Mouse (Mus musculus): Measurements from ENCODE around the gene 1190007I07Rik. TPM values are rescaled to one million over a fixed set of nuclear protein-coding genes. Genes with fewer than 3 reads are reported as not detected.

The 1190007I07Rik gene
- polyA plus RNA-seq, 1 experiment from 2014 or later: 38.7 TPM

DNA sequence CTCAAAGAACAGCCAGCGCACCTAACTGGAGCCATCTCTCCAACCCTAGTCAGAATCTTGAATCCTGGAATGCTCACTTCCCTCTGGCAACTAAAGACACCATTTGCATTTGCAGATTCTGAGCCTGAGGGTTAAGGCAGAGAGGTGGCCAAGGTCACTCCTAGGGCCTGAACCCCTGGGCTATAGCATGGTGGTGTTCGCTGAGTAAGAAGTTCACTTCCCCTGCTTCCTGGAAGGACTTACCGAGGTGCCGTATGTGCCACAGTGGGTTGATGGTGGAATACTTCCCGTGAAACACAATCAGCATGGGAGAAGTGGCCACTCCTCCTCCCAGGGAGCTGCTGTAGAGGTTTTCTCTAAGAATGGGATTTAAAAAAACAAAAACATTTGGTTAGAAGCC is 29.6 kb upstream of the 1190007I07Rik start:
- ATAC-seq (replicated peaks; ENCODE audit: low FRiP score): no peak
- H3K4me3 ChIP-seq (ENCODE audit: low read depth, low read length): no peak overlapping the region
- H3K27ac ChIP-seq (ENCODE audit: low read depth, low read length): no peak overlapping the region
- H3K9ac ChIP-seq (ENCODE audit: low read length): no peak overlapping the region
- H3K27me3 ChIP-seq (ENCODE audit: control insufficient read depth, insufficient read depth, low read length): no peaks in the 10 kb centered on the region
- H3K4me1 ChIP-seq (replicated peaks; ENCODE audit: control insufficient read depth, insufficient read depth, low read length): no peaks in the 10 kb centered on the region
- no peak for DNase-seq (ENCODE audit: low spot score)
- 80% methylated on average over 5 of the region's 5 CpGs for WGBS
- no peaks in the 10 kb centered on the region for H3K36me3 ChIP-seq (ENCODE audit: control insufficient read depth, insufficient read depth, low read length)
- no peak overlapping the region for H3K4me2 ChIP-seq (ENCODE audit: low read depth, low read length, severe bottlenecking)
- no peaks in the 10 kb centered on the region for H3K9me3 ChIP-seq (ENCODE audit: control insufficient read depth, low read length)

DNA sequence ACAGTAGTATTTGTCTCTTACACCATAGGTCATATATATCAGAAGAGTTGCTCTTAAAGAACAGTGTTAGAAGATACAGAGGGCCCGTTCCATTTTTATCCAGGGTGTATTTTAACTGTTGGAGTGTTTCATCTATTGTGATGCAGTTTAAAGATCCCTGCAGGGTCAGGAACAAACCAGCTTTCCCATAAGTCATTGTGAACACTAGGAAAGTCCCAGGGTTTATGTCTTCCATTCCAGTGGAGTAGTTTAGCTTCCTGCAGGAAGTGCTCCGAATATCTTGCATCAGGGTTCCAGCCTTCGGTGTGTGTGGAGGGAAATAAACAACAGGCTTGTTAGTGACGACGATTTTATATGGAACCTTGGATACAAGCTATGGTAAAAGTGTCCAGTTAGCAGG is 28.2 kb upstream of the 1190007I07Rik start:
- no peak for DNase-seq (ENCODE audit: low spot score)
- 91% methylated on average over 5 of the region's 5 CpGs for WGBS
- H3K9ac ChIP-seq (ENCODE audit: low read length): no peak overlapping the region
- H3K27ac ChIP-seq (ENCODE audit: low read depth, low read length): no peak overlapping the region
- H3K9me3 ChIP-seq (ENCODE audit: control insufficient read depth, low read length): no peaks in the 10 kb centered on the region
- no peaks in the 10 kb centered on the region for H3K4me1 ChIP-seq (replicated peaks; ENCODE audit: control insufficient read depth, insufficient read depth, low read length)
- no peak overlapping the region for H3K4me3 ChIP-seq (ENCODE audit: low read depth, low read length)
- H3K4me2 ChIP-seq (ENCODE audit: low read depth, low read length, severe bottlenecking): no peak overlapping the region
- no peak for ATAC-seq (replicated peaks; ENCODE audit: low FRiP score)
- no peaks in the 10 kb centered on the region; the same call in 1 of the 2 replicates for H3K36me3 ChIP-seq (ENCODE audit: control insufficient read depth, insufficient read depth, low read length)
- no peaks in the 10 kb centered on the region for H3K27me3 ChIP-seq (ENCODE audit: control insufficient read depth, insufficient read depth, low read length)

DNA sequence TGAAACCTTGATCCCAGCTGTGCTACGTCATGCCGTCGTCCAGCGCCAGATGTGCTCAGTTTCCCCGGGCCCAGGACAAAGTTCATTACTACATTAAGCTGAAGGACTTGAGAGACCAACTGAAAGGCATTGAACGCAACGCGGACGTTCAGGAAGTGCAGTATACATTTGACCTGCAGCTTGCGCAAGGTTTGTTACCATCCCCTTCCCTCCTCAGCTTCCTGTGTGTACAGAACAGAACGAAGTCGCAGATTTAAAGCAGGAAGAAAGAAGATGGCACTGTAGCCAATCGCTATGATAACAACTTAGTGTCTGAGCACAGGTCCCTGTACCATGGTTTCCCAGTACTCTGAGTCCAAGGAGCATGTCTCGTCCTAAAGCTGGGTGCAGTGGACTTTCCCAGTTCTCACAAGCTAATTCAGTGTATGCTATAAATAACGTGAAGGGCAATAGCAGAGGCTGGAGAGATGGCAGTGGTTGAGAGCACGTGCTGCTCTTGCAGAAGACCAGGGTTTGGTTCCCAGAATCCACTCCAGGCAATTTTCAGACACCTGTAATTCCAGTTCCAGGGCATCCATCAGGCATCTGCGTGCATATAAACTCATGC is 24.3 kb upstream of the 1190007I07Rik start:
- H3K27me3 ChIP-seq (ENCODE audit: control insufficient read depth, insufficient read depth, low read length): no peaks in the 10 kb centered on the region
- no peak overlapping the region for H3K4me3 ChIP-seq (ENCODE audit: low read depth, low read length)
- no peaks in the 10 kb centered on the region for H3K9me3 ChIP-seq (ENCODE audit: control insufficient read depth, low read length)
- H3K27ac ChIP-seq (ENCODE audit: low read depth, low read length): no peak overlapping the region
- no peak overlapping the region for H3K9ac ChIP-seq (ENCODE audit: low read length)
- H3K4me1 ChIP-seq (replicated peaks; ENCODE audit: control insufficient read depth, insufficient read depth, low read length): no peaks in the 10 kb centered on the region
- no peak for DNase-seq (ENCODE audit: low spot score)
- no peak for ATAC-seq (replicated peaks; ENCODE audit: low FRiP score)
- peaks cover 4% of the 10 kb centered on the region; the same call in 1 of the 2 replicates for H3K36me3 ChIP-seq (ENCODE audit: control insufficient read depth, insufficient read depth, low read length)
- WGBS: 92% methylated on average over 17 of the region's 17 CpGs
- H3K4me2 ChIP-seq (ENCODE audit: low read depth, low read length, severe bottlenecking): no peak overlapping the region

GRCm38 (mm10) chr10:82646083-82646482 is 23.1 kb upstream of the 1190007I07Rik start:
- ATAC-seq (replicated peaks; ENCODE audit: low FRiP score) (no peak), DNase-seq (ENCODE audit: low spot score) (no peak)
- H3K4me1 ChIP-seq (replicated peaks; ENCODE audit: control insufficient read depth, insufficient read depth, low read length): no peaks in the 10 kb centered on the region
- H3K4me3 ChIP-seq (ENCODE audit: low read depth, low read length): no peak overlapping the region
- no peaks in the 10 kb centered on the region for H3K9me3 ChIP-seq (ENCODE audit: control insufficient read depth, low read length)
- H3K36me3 ChIP-seq (ENCODE audit: control insufficient read depth, insufficient read depth, low read length): peaks cover 8% of the 10 kb centered on the region; the same call in 1 of the 2 replicates
- H3K27ac ChIP-seq (ENCODE audit: low read depth, low read length): no peak overlapping the region
- H3K4me2 ChIP-seq (ENCODE audit: low read depth, low read length, severe bottlenecking): no peak overlapping the region
- WGBS: 94% methylated on average over 8 of the region's 8 CpGs
- no peaks in the 10 kb centered on the region for H3K27me3 ChIP-seq (ENCODE audit: control insufficient read depth, insufficient read depth, low read length)
- no peak overlapping the region for H3K9ac ChIP-seq (ENCODE audit: low read length)

DNA sequence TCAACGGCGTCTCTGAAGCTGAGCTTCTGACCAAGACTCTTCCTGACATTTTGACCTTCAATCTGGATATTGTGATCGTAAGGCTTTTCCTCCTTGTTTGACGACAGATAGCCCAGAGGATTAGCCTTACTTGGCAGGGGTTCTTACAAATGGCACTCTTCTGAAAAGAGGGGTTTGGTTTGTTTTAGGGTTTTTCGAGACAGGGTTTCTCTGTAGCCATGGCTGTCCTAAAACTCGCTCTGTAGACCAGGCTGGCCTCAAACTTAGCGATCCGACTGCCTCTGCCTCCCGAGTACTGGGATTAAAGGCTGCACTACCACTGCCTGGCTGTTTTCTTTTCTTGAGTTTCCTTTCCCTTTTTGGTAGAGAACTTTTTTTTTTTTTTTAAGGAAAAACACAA is 18.5 kb upstream of the 1190007I07Rik start:
- Histone ChIP-seq H3K4me3 (ENCODE audit: low read depth, low read length) (no peak overlapping the region), H3K4me2 (ENCODE audit: low read depth, low read length, severe bottlenecking) (no peak overlapping the region), H3K9ac (ENCODE audit: low read length) (no peak overlapping the region), H3K27ac (ENCODE audit: low read depth, low read length) (no peak overlapping the region), H3K36me3 (ENCODE audit: control insufficient read depth, insufficient read depth, low read length) (peaks cover 21% of the 10 kb centered on the region), H3K9me3 (ENCODE audit: control insufficient read depth, low read length) (no peaks in the 10 kb centered on the region), H3K27me3 (ENCODE audit: control insufficient read depth, insufficient read depth, low read length) (no peaks in the 10 kb centered on the region), H3K4me1 (replicated peaks; ENCODE audit: control insufficient read depth, insufficient read depth, low read length) (no peaks in the 10 kb centered on the region)
- DNase-seq (ENCODE audit: low spot score) (no peak), ATAC-seq (replicated peaks; ENCODE audit: low FRiP score) (no peak)
- 85% methylated on average over 9 of the region's 9 CpGs for whole genome bisulfite sequencing

DNA sequence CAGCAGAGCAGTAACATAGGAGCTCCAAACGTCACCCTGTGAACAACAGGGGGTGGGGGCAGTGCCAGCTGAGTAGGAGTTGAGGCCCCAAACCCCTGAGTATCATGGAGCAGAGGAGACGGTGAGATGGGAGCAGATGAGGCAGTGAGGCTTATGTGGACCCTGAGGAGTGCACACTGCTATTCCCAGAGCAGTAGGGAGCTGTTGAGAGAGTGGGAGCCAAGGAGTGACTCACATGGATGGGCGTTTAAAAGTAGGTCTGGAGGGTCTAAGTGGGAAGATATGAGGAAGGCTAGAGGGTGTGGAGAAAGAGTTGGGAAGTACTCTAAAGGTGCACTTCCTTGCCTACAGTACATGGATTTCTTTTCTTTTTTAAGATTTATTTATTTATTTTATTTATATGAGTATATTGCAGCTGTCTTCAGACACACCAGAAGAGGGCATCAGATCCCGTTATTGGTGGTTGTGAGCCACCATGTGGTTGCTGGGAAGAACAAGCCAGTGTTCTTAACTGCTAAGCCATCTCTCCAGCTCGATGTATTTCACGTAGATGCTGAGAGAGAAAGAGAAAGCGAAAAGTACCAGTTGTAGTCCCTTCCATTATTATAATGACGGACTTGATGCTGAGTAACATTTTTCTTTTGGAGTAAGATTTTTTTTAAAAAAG is 16.1 kb upstream of the 1190007I07Rik start:
- WGBS: 95% methylated on average over 8 of the region's 8 CpGs
- H3K9me3 ChIP-seq (ENCODE audit: control insufficient read depth, low read length): no peaks in the 10 kb centered on the region
- peaks cover 21% of the 10 kb centered on the region for H3K36me3 ChIP-seq (ENCODE audit: control insufficient read depth, insufficient read depth, low read length)

DNA sequence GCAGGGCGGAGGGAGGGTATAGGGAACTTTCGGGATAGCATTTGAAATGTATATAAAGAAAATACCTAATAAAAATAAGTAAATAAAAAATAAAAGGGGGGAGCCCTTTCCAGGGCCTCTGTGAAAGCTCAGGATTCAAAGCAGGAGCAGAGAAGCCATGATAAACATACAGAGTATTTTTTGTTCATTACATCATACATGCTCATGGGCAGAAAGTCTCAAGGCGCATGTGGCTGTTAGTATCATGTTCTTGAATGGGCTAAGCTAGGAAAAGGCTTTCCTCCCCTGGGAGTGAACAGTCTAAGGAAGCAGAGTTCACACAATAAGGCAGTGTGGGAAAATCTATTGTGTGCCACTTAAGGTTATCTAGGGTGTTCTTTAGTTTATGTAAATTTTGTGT is 13.3 kb upstream of the 1190007I07Rik start:
- H3K27me3 ChIP-seq (ENCODE audit: control insufficient read depth, insufficient read depth, low read length): no peaks in the 10 kb centered on the region
- peaks cover 18% of the 10 kb centered on the region for H3K36me3 ChIP-seq (ENCODE audit: control insufficient read depth, insufficient read depth, low read length)
- H3K4me2 ChIP-seq (ENCODE audit: low read depth, low read length, severe bottlenecking): no peak overlapping the region
- DNase-seq (ENCODE audit: low spot score): no peak
- 97% methylated on average over 3 of the region's 3 CpGs for WGBS
- H3K27ac ChIP-seq (ENCODE audit: low read depth, low read length): no peak overlapping the region
- no peaks in the 10 kb centered on the region; the same call in none of the 2 replicates for H3K4me1 ChIP-seq (replicated peaks; ENCODE audit: control insufficient read depth, insufficient read depth, low read length)
- H3K9ac ChIP-seq (ENCODE audit: low read length): no peak overlapping the region
- H3K9me3 ChIP-seq (ENCODE audit: control insufficient read depth, low read length): no peaks in the 10 kb centered on the region
- no peak for ATAC-seq (replicated peaks; ENCODE audit: low FRiP score)
- H3K4me3 ChIP-seq (ENCODE audit: low read depth, low read length): no peak overlapping the region

More for the DNA sequence above, 16.1 kb upstream of the 1190007I07Rik start:
- Histone ChIP-seq H3K27me3 (ENCODE audit: control insufficient read depth, insufficient read depth, low read length) (no peaks in the 10 kb centered on the region), H3K9ac (ENCODE audit: low read length) (no peak overlapping the region), H3K4me1 (replicated peaks; ENCODE audit: control insufficient read depth, insufficient read depth, low read length) (no peaks in the 10 kb centered on the region), H3K4me2 (ENCODE audit: low read depth, low read length, severe bottlenecking) (no peak overlapping the region), H3K27ac (ENCODE audit: low read depth, low read length) (no peak overlapping the region), H3K4me3 (ENCODE audit: low read depth, low read length) (no peak overlapping the region)
- DNase-seq (ENCODE audit: low spot score) (no peak), ATAC-seq (replicated peaks; ENCODE audit: low FRiP score) (no peak)

- Histone ChIP-seq H3K9ac (ENCODE audit: low read length) (no peak overlapping the region), H3K4me3 (ENCODE audit: low read depth, low read length) (no peak overlapping the region), H3K36me3 (ENCODE audit: control insufficient read depth, insufficient read depth, low read length) (peaks cover 12% of the 10 kb centered on the region), H3K9me3 (ENCODE audit: control insufficient read depth, low read length) (no peaks in the 10 kb centered on the region), H3K4me2 (ENCODE audit: low read depth, low read length, severe bottlenecking) (no peak overlapping the region), H3K27me3 (ENCODE audit: control insufficient read depth, insufficient read depth, low read length) (no peaks in the 10 kb centered on the region), H3K4me1 (replicated peaks; ENCODE audit: control insufficient read depth, insufficient read depth, low read length) (peaks cover 8% of the 10 kb centered on the region), H3K27ac (ENCODE audit: low read depth, low read length) (no peak overlapping the region)
- WGBS: over 99% methylated on average over 7 of the region's 7 CpGs
- ATAC-seq (replicated peaks; ENCODE audit: low FRiP score): no peak
- DNase-seq (ENCODE audit: low spot score): no peak
Observed at GRCm38 (mm10) chr10:82634348-82634747, 11.3 kb upstream of the 1190007I07Rik start.

All from forebrain, embryonic 11.5 days (tissue).